Mouse (Mus musculus) E14TG2a.4 (cell line): ENCODE results near the gene Rwdd2a.

Experiments
- CTCF ChIP-seq: conservative IDR thresholded peaks from 2 replicates; pipeline ENCODE4 v1.5.1; 2014; ENCODE audit warnings: low read length
- NANOG ChIP-seq: IDR thresholded peaks from 2 replicates; pipeline ENCODE4 v1.6.1; 2014; ENCODE audit warnings: borderline replicate concordance, low read length, mixed read lengths
- POU5F1 ChIP-seq: IDR thresholded peaks from 2 replicates; pipeline ENCODE4 v1.6.1; 2014; ENCODE audit warnings: low read length, borderline replicate concordance

DNA sequence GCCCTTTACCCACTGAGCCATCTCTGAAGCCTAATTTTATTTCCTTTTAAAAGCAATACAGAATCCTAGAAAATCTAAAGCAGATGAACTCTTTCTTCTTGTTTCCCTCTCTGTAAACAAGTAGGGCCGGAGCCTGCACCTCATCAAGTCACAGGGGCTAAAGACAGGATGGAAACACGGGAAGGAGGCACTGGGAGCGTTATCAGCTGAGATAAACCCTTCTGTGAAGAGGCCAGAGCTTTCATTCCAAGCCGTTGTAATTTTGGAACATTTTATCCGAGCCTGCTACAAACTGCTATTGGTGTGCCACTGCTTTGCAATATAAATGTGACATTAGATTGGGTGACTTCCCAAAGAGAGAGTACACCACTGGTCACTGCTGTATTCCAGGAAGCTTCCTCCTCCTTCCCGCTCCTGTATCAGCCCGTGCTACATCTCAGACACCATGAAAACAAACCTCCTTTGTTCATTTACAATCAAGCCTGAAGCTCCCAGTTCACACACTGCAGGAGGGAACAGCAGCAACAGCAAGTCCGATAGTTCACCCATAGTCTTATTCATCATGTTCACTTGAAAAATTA lies 28.0 kb downstream of the Rwdd2a start:
- TF ChIP-seq CTCF (no peak), NANOG (no peak), POU5F1 (no peak)
